Mouse (Mus musculus) CH12.LX (cell line): Measurements from ENCODE around the gene Lama4. TPM values are rescaled to one million over a fixed set of nuclear protein-coding genes. Genes with fewer than 3 reads are reported as not detected.

Source experiments
- DNase-seq: peaks from one replicate; pipeline ENCODE4 v3.0.0-alpha.2; 2013; ENCODE audit errors: extremely low read depth
- H3K27ac ChIP-seq: 2 replicates; pipeline ENCODE4 v1.5.1; 2012; ENCODE audit warnings: low read depth, mild to moderate bottlenecking, control low read depth, moderate library complexity; ENCODE audit not compliant: insufficient read depth
- H3K27me3 ChIP-seq: replicated peaks from 2 replicates; pipeline ENCODE3; 2012; ENCODE audit warnings: inconsistent platforms
- H3K36me3 ChIP-seq, 2 experiments: replicated peaks in 1 of 2; 2 replicates each; pipeline versions ENCODE3 to v1.6.1; 2012; ENCODE audit warnings: inconsistent platforms in 1 of 2, low read length in 1 of 2, mild to moderate bottlenecking in 1 of 2, mixed read lengths in 1 of 2, moderate library complexity in 1 of 2; ENCODE audit not compliant: control insufficient read depth in 1 of 2, insufficient read depth in 1 of 2
- H3K4me1 ChIP-seq, 2 experiments: 2 replicates each; pipeline ENCODE4 v1.6.1; 2012; ENCODE audit warnings: inconsistent platforms in 1 of 2, moderate library complexity in 1 of 2; ENCODE audit not compliant: insufficient read depth in 2 of 2, control insufficient read depth in 1 of 2
- H3K4me2 ChIP-seq: 2 replicates; pipeline ENCODE4 v1.6.1; 2012; ENCODE audit warnings: low read depth, mild to moderate bottlenecking, control low read depth; ENCODE audit not compliant: poor library complexity, insufficient read depth, severe bottlenecking
- H3K4me3 ChIP-seq, 3 experiments: fragments of 150-350 bp in 1 of 3; sonication (generic) in 1 of 3; replicated peaks in 1 of 3; 2 replicates each; pipeline versions ENCODE3 to v1.5.1; 2011 to 2012; ENCODE audit warnings: low read depth in 2 of 3, low read length in 2 of 3, mild to moderate bottlenecking in 2 of 3, moderate library complexity in 2 of 3, control low read depth in 1 of 3, improper control_type of control experiment in 1 of 3, inconsistent platforms in 1 of 3, mixed read lengths in 1 of 3; ENCODE audit not compliant: poor library complexity in 1 of 3
- H3K79me2 ChIP-seq: replicated peaks from 2 replicates; pipeline ENCODE4 v1.6.1; 2012; ENCODE audit warnings: mild to moderate bottlenecking, moderate library complexity; ENCODE audit not compliant: control insufficient read depth, poor library complexity, insufficient read depth, severe bottlenecking; ENCODE audit errors: extremely low read depth
- H3K9ac ChIP-seq: 2 replicates; pipeline ENCODE4 v1.6.1; 2012; ENCODE audit warnings: low read depth, mild to moderate bottlenecking, control low read depth, moderate library complexity; ENCODE audit not compliant: insufficient read depth
- H3K9me3 ChIP-seq: replicated peaks from 2 replicates; pipeline ENCODE3; 2012; ENCODE audit warnings: low read length, inconsistent platforms, mixed read lengths
- CHD1 ChIP-seq: IDR thresholded peaks from 2 replicates; pipeline ENCODE4 v1.6.1; 2012; ENCODE audit warnings: low read depth, low read length, improper control_type of control experiment, inconsistent platforms
- CTCF ChIP-seq, 2 experiments: IDR thresholded peaks in 1 of 2; conservative IDR thresholded peaks in 1 of 2; 2 replicates each; pipeline ENCODE4 v1.5.1; 2011 to 2012; ENCODE audit warnings: low read depth in 2 of 2, low read length in 2 of 2, improper control_type of control experiment in 1 of 2, inconsistent platforms in 1 of 2, mild to moderate bottlenecking in 1 of 2, moderate library complexity in 1 of 2
- ELF1 ChIP-seq: IDR thresholded peaks from 2 replicates; pipeline ENCODE4 v1.6.1; 2014; ENCODE audit warnings: low read depth, mild to moderate bottlenecking, inconsistent platforms, low read length, improper control_type of control experiment
- EP300 ChIP-seq: IDR thresholded peaks from 2 replicates; pipeline ENCODE4 v1.6.1; 2011; ENCODE audit warnings: low read length, improper control_type of control experiment
- GABPA ChIP-seq: IDR thresholded peaks from 2 replicates; pipeline ENCODE4 v1.6.1; 2012; ENCODE audit warnings: low read depth, low read length, improper control_type of control experiment, inconsistent platforms; ENCODE audit not compliant: insufficient replicate concordance
- HCFC1 ChIP-seq: IDR thresholded peaks from 2 replicates; pipeline ENCODE4 v1.6.1; 2012; ENCODE audit warnings: low read depth, mild to moderate bottlenecking, inconsistent platforms, low read length, improper control_type of control experiment
- JUN ChIP-seq: IDR thresholded peaks from 2 replicates; pipeline ENCODE4 v1.6.1; 2011; ENCODE audit warnings: low read depth, mild to moderate bottlenecking, low read length, improper control_type of control experiment, moderate library complexity; ENCODE audit not compliant: insufficient read depth
- KAT2A ChIP-seq: IDR thresholded peaks from 2 replicates; pipeline ENCODE4 v1.6.1; 2012; ENCODE audit warnings: low read length, improper control_type of control experiment, inconsistent platforms; ENCODE audit not compliant: insufficient replicate concordance
- MAFK ChIP-seq: IDR thresholded peaks from 2 replicates; pipeline ENCODE4 v1.6.1; 2011; ENCODE audit warnings: low read length, improper control_type of control experiment; ENCODE audit not compliant: insufficient replicate concordance
- MAZ ChIP-seq: IDR thresholded peaks from 2 replicates; pipeline ENCODE4 v1.6.1; 2012; ENCODE audit warnings: low read depth, mild to moderate bottlenecking, inconsistent platforms, low read length, improper control_type of control experiment, moderate library complexity
- MEF2A ChIP-seq: IDR thresholded peaks from 2 replicates; pipeline ENCODE4 v1.6.1; 2014; ENCODE audit warnings: low read depth, mild to moderate bottlenecking, inconsistent platforms, low read length, improper control_type of control experiment, borderline replicate concordance
- MYC ChIP-seq: IDR thresholded peaks from 2 replicates; pipeline ENCODE4 v1.6.1; 2011; ENCODE audit warnings: low read depth, mild to moderate bottlenecking, improper control_type of control experiment, low read length
- NELFE ChIP-seq: IDR thresholded peaks from 2 replicates; pipeline ENCODE4 v1.6.1; 2011; ENCODE audit warnings: low read depth, low read length, improper control_type of control experiment
- NRF1 ChIP-seq: IDR thresholded peaks from 2 replicates; pipeline ENCODE4 v1.6.1; 2014; ENCODE audit warnings: low read depth, mild to moderate bottlenecking, inconsistent platforms, low read length, improper control_type of control experiment, moderate library complexity
- POLR2A ChIP-seq: IDR thresholded peaks from 2 replicates; pipeline ENCODE4 v1.6.1; 2011; ENCODE audit warnings: low read depth, mild to moderate bottlenecking, improper control_type of control experiment, low read length
- RAD21 ChIP-seq: IDR thresholded peaks from 2 replicates; pipeline ENCODE4 v1.6.1; 2011; ENCODE audit warnings: low read depth, mild to moderate bottlenecking, low read length, improper control_type of control experiment, moderate library complexity
- SIN3A ChIP-seq: IDR thresholded peaks from 2 replicates; pipeline ENCODE4 v1.6.1; 2012; ENCODE audit warnings: low read length, improper control_type of control experiment, inconsistent platforms
- SMC3 ChIP-seq: IDR thresholded peaks from 2 replicates; pipeline ENCODE4 v1.6.1; 2011; ENCODE audit warnings: low read depth, low read length, improper control_type of control experiment
- TBP ChIP-seq: conservative IDR thresholded peaks from 2 replicates; pipeline ENCODE4 v1.6.1; 2011; ENCODE audit warnings: low read depth, low read length, improper control_type of control experiment
- TCF12 ChIP-seq: IDR thresholded peaks from 2 replicates; pipeline ENCODE4 v1.6.1; 2014; ENCODE audit warnings: low read depth, mild to moderate bottlenecking, inconsistent platforms, low read length, improper control_type of control experiment
- UBTF ChIP-seq: IDR thresholded peaks from 2 replicates; pipeline ENCODE4 v1.6.1; 2012; ENCODE audit warnings: low read depth, mild to moderate bottlenecking, inconsistent platforms, low read length, improper control_type of control experiment, moderate library complexity
- USF1 ChIP-seq: IDR thresholded peaks from 2 replicates; pipeline ENCODE4 v1.6.1; 2014; ENCODE audit warnings: low read depth, mild to moderate bottlenecking, inconsistent platforms, low read length, improper control_type of control experiment
- USF2 ChIP-seq: conservative IDR thresholded peaks from 2 replicates; pipeline ENCODE4 v1.6.1; 2011; ENCODE audit warnings: low read depth, low read length, improper control_type of control experiment
- ZC3H11A ChIP-seq: IDR thresholded peaks from 2 replicates; pipeline ENCODE4 v1.6.1; 2012; ENCODE audit warnings: low read depth, mild to moderate bottlenecking, inconsistent platforms, low read length, improper control_type of control experiment
- ZKSCAN1 ChIP-seq: IDR thresholded peaks from 2 replicates; pipeline ENCODE4 v1.6.1; 2012; ENCODE audit warnings: low read depth, inconsistent platforms, low read length, improper control_type of control experiment, borderline replicate concordance
- ZMIZ1 ChIP-seq: IDR thresholded peaks from 2 replicates; pipeline ENCODE4 v1.6.1; 2012; ENCODE audit warnings: low read depth, mild to moderate bottlenecking, inconsistent platforms, low read length, improper control_type of control experiment
- ZNF384 ChIP-seq: IDR thresholded peaks from 2 replicates; pipeline ENCODE4 v1.6.1; 2012; ENCODE audit warnings: low read depth, low read length, improper control_type of control experiment, inconsistent platforms
- dilution Hi-C: fragments of 300-500 bp; cut with MboI; formaldehyde crosslinking; loops from 2 replicates; pipeline ENCODE4 v1.14.3; 2020; ENCODE audit warnings: low sequenced_read_pairs; ENCODE audit not compliant: extremely low pct_unique_long_range_greater_than_20kb, extremely low pct_ligation_motif_present
- in situ Hi-C: fragments of 300-500 bp; cut with MboI; formaldehyde crosslinking; loops from 3 replicates; pipeline ENCODE4 v1.14.3; 2019; ENCODE audit warnings: low sequenced_read_pairs, low pct_ligation_motif_present, low pct_unique_long_range_greater_than_20kb, mixed read lengths
- polyA plus RNA-seq: library from polyadenylated mRNA; unstranded; fragments of >175 nt; gene quantifications from 2 replicates; pipeline ENCODE4 v1.2.1, GENCODE M21; 2012; ENCODE audit warnings: low read depth; ENCODE audit not compliant: insufficient read length
- total RNA-seq, 2 experiments: library from RNA; depleted of rRNA; stranded (reverse); fragments of 300-350 nt in 1 of 2; fragments of >200 nt in 1 of 2; gene quantifications; 2 replicates each; pipeline ENCODE4 v1.2.3; 2012 to 2014

The Lama4 gene
- total and polyA plus RNA-seq, 3 experiments = 0.08 to 0.50 (median 0.19) TPM

GRCm38 (mm10) chr10:39064732-39065131 is 99.4 kb downstream of the Lama4 start:
- dilution Hi-C loops (no loop called here), in situ Hi-C loops (loop anchor here (10.0 kb wide), 1 partner anchor 190 kb away; no protein-coding TSS in a partner anchor)
- Histone ChIP-seq H3K27me3 (no peaks in the 10 kb centered on the region), H3K36me3 (no peaks in the 10 kb centered on the region), H3K4me2 (no peak overlapping the region), H3K79me2 (no peaks in the 10 kb centered on the region), H3K4me1 (peaks cover 4 to 28% of the 10 kb centered on the region in 2 experiments; a peak in 3 of 4 replicates), H3K9ac (no peak overlapping the region), H3K27ac (no peak overlapping the region), H3K9me3 (no peaks in the 10 kb centered on the region), H3K4me3 (no peak overlapping the region)
- peak; percentile 65 for DNase-seq
- TF ChIP-seq JUN = no peak
- TF ChIP-seq KAT2A = no peak
- no peak for TF ChIP-seq UBTF
- TF ChIP-seq RAD21 = peak; percentile 25
- TF ChIP-seq USF2 = no peak
- peak; percentile 52 for TF ChIP-seq SMC3
- TF ChIP-seq MAFK = no peak
- TF ChIP-seq CTCF (conservative IDR thresholded peaks at IDR 0.05 in 1 of 2, IDR thresholded peaks at IDR 0.05 in 1 of 2; ENCODE audit: low read depth in 2 of 2, low read length in 2 of 2) = peak; percentile 50 to 99
- TF ChIP-seq USF1 = no peak
- TF ChIP-seq NRF1 = no peak
- no peak for TF ChIP-seq TCF12
- TF ChIP-seq CHD1 = no peak
- no peak for TF ChIP-seq HCFC1
- no peak for TF ChIP-seq ELF1
- TF ChIP-seq ZNF384 = no peak
- no peak for TF ChIP-seq ZMIZ1
- TF ChIP-seq NELFE = peak; percentile 40; the same call in 1 of the 2 replicates

GRCm38 (mm10) chr10:39065449-39065848 is 100.1 kb downstream of the Lama4 start:
- H3K27ac ChIP-seq = no peak overlapping the region
- H3K4me2 ChIP-seq = no peak overlapping the region
- in situ Hi-C loops = loop anchor here (10.0 kb wide), 1 partner anchor 191 kb away; no protein-coding TSS in a partner anchor
- no peaks in the 10 kb centered on the region for H3K79me2 ChIP-seq
- H3K4me1 ChIP-seq = peaks cover 4 to 28% of the 10 kb centered on the region in 2 experiments; a peak in 3 of 4 replicates
- DNase-seq = no peak
- no peaks in the 10 kb centered on the region for H3K9me3 ChIP-seq
- TF ChIP-seq GABPA (no peak), TBP (no peak), CTCF (conservative IDR thresholded peaks at IDR 0.05 in 1 of 2, IDR thresholded peaks at IDR 0.05 in 1 of 2; ENCODE audit: low read depth in 2 of 2, low read length in 2 of 2) (no peak), KAT2A (no peak), MYC (no peak), ZC3H11A (no peak), POLR2A (no peak), ZMIZ1 (no peak), EP300 (no peak), ZNF384 (no peak), NRF1 (no peak), SIN3A (no peak), NELFE (no peak), HCFC1 (no peak), MEF2A (no peak), MAZ (no peak), ZKSCAN1 (no peak)
- dilution Hi-C loops = no loop called here
- H3K27me3 ChIP-seq = no peaks in the 10 kb centered on the region
- H3K9ac ChIP-seq = no peak overlapping the region
- no peaks in the 10 kb centered on the region for H3K36me3 ChIP-seq
- no peak overlapping the region for H3K4me3 ChIP-seq
